Mouse (Mus musculus) bone marrow macrophage, adult 2 months (primary cell): ENCODE results near the gene Mdh2. TPM values are rescaled to one million over a fixed set of nuclear protein-coding genes. Genes with fewer than 3 reads are reported as not detected.

Experiments
- H3K27ac ChIP-seq: 2 replicates; pipeline ENCODE4 v1.5.1; 2012; ENCODE audit warnings: low read depth, low read length; ENCODE audit not compliant: insufficient read depth
- H3K4me1 ChIP-seq: 2 replicates; pipeline ENCODE4 v1.6.1; 2012; ENCODE audit warnings: low read length; ENCODE audit not compliant: control insufficient read depth, insufficient read depth
- H3K4me3 ChIP-seq: 2 replicates; pipeline ENCODE4 v1.5.1; 2012; ENCODE audit warnings: mild to moderate bottlenecking, low read length, moderate library complexity; ENCODE audit not compliant: insufficient read depth
- CTCF ChIP-seq: IDR thresholded peaks from 2 replicates; pipeline ENCODE4 v1.5.1; 2012; ENCODE audit warnings: low read depth, mild to moderate bottlenecking, low read length, moderate library complexity
- POLR2A ChIP-seq: IDR thresholded peaks from 2 replicates; pipeline ENCODE4 v1.6.1; 2012; ENCODE audit warnings: mild to moderate bottlenecking, low read depth, low read length, borderline replicate concordance
- polyA plus RNA-seq: library from polyadenylated mRNA; stranded (reverse); fragments of >200 nt; gene quantifications from 2 replicates; pipeline ENCODE4 v1.2.4, GENCODE M21; 2012; ENCODE audit not compliant: missing spikeins, insufficient read depth, insufficient read length

Mdh2 gene
- polyA plus RNA-seq, 1 experiment: 126 TPM

GRCm38 (mm10) chr5:135738266-135738665, 40.0 kb upstream of the Mdh2 start:
- Histone ChIP-seq H3K4me3 (no peak overlapping the region), H3K4me1 (peaks cover 17% of the 10 kb centered on the region), H3K27ac (no peak overlapping the region)
- no peak for TF ChIP-seq CTCF
- no peak for TF ChIP-seq POLR2A

- Histone ChIP-seq H3K4me1 (peaks cover 21% of the 10 kb centered on the region), H3K4me3 (no peak overlapping the region), H3K27ac (no peak overlapping the region)
- TF ChIP-seq CTCF: no peak
- TF ChIP-seq POLR2A: no peak
These were observed 36.1 kb upstream of the Mdh2 start for GRCm38 (mm10) chr5:135742156-135742555.

GRCm38 (mm10) chr5:135742941-135743740, 35.1 kb upstream of the Mdh2 start:
- Histone ChIP-seq H3K4me3 (peak overlapping the region; percentile 98), H3K4me1 (peaks cover 21% of the 10 kb centered on the region), H3K27ac (no peak overlapping the region)
- TF ChIP-seq POLR2A: no peak
- no peak for TF ChIP-seq CTCF

- Histone ChIP-seq H3K27ac (peak within 1 kb of the TSS; percentile 42), H3K4me1 (peaks cover 19% of the 10 kb centered on the region), H3K4me3 (peak within 1 kb of the TSS; percentile 98)
- TF ChIP-seq CTCF (no peak), POLR2A (no peak)
These were observed 34.3 kb upstream of the Mdh2 start, which contains the start of gene Tmem120a for GRCm38 (mm10) chr5:135743741-135744609. Tmem120a (minus strand) TSS chr5:135744448.

- Histone ChIP-seq H3K27ac (peak overlapping the region; percentile 21; the same call in 1 of the 2 replicates), H3K4me1 (peaks cover 19% of the 10 kb centered on the region), H3K4me3 (no peak overlapping the region; the same call in 1 of the 2 replicates)
- no peak for TF ChIP-seq POLR2A
- no peak for TF ChIP-seq CTCF
These were observed 33.5 kb upstream of the Mdh2 start for GRCm38 (mm10) chr5:135744742-135745141.

- TF ChIP-seq CTCF (no peak), POLR2A (no peak)
- no peaks in the 10 kb centered on the region for H3K4me1 ChIP-seq
- H3K4me3 ChIP-seq: no peak overlapping the region
- H3K27ac ChIP-seq: no peak overlapping the region
These were observed 27.2 kb upstream of the Mdh2 start for GRCm38 (mm10) chr5:135751041-135751440.

- no peak overlapping the region for H3K4me3 ChIP-seq
- H3K4me1 ChIP-seq: no peaks in the 10 kb centered on the region
- H3K27ac ChIP-seq: no peak overlapping the region
- TF ChIP-seq POLR2A: no peak
- no peak for TF ChIP-seq CTCF
These were observed 26.7 kb upstream of the Mdh2 start for GRCm38 (mm10) chr5:135751595-135751994.

- TF ChIP-seq POLR2A (no peak), CTCF (no peak)
- H3K4me3 ChIP-seq: no peak overlapping the region
- no peaks in the 10 kb centered on the region for H3K4me1 ChIP-seq
- no peak overlapping the region for H3K27ac ChIP-seq
These were observed 16.4 kb upstream of the Mdh2 start for GRCm38 (mm10) chr5:135761881-135762280.

- no peak overlapping the region for H3K27ac ChIP-seq
- no peaks in the 10 kb centered on the region for H3K4me1 ChIP-seq
- TF ChIP-seq CTCF: peak; percentile 88
- TF ChIP-seq POLR2A: no peak
- H3K4me3 ChIP-seq: no peak overlapping the region
These were observed 14.8 kb upstream of the Mdh2 start for GRCm38 (mm10) chr5:135763526-135763925.

- H3K4me3 ChIP-seq: no peak overlapping the region
- H3K27ac ChIP-seq: no peak overlapping the region
- no peaks in the 10 kb centered on the region for H3K4me1 ChIP-seq
- TF ChIP-seq POLR2A (no peak), CTCF (no peak)
These were observed 13.3 kb upstream of the Mdh2 start for GRCm38 (mm10) chr5:135764971-135765370.
